Mouse (Mus musculus) CD4-positive helper T cell, adult 2 months (primary cell): Measurements from ENCODE around the gene Tenm4.
"Not testable (repeated sequence)": the region's sequence is repeated elsewhere in the genome, so short reads cannot be mapped to it uniquely, and the experiment has no call there.

ENCODE experiments used
- DNase-seq: peaks from one replicate; pipeline ENCODE4 v3.0.0-alpha.2; 2012; ENCODE audit warnings: low read depth, missing footprints, low spot score

Tenm4 gene

GRCm38 (mm10) chr7:96575202-96575650 lies 404.2 kb downstream of the Tenm4 start:
- no peak for DNase-seq

GRCm38 (mm10) chr7:96582752-96583151 lies 411.7 kb downstream of the Tenm4 start:
- DNase-seq = no peak

DNA sequence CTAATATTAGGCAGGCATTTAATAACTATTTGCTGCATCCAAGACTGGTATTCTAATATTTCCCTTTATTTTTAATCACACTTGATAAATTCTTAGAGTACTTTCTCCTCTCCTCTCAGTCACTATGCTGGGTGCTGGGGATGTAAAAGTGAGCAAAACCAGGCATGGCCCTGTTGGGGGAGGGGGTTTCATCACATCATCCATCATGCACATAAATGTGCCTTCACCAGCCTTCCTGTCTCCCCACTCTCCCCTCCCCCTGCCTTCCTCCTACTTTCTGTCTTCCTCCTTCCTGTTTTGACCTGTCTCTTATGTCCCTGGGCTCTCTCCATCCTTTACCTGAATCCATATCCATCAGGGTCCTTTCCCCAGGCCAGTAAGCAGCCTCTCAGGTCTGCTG lies 416.4 kb downstream of the Tenm4 start:
- no peak for DNase-seq

DNA sequence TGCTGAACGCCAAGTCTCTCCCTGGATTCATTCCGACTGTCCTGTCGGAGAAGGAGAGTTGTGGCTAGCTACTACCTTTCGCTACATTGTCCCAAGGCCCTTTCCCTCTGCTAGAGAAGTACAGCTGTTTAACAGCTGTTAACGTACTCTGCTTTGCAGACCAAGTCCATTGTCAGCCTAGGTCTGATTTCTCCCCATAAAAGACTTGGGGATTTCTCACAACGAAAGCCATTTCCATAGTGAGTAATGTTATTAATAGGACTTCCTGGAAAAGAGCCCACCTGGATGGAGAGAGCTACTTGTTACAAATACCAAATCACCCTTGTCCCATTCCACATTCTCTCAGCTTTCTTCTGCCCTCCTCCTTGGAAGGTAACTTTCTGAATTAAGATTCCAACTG lies 417.5 kb downstream of the Tenm4 start:
- DNase-seq = no peak

DNA sequence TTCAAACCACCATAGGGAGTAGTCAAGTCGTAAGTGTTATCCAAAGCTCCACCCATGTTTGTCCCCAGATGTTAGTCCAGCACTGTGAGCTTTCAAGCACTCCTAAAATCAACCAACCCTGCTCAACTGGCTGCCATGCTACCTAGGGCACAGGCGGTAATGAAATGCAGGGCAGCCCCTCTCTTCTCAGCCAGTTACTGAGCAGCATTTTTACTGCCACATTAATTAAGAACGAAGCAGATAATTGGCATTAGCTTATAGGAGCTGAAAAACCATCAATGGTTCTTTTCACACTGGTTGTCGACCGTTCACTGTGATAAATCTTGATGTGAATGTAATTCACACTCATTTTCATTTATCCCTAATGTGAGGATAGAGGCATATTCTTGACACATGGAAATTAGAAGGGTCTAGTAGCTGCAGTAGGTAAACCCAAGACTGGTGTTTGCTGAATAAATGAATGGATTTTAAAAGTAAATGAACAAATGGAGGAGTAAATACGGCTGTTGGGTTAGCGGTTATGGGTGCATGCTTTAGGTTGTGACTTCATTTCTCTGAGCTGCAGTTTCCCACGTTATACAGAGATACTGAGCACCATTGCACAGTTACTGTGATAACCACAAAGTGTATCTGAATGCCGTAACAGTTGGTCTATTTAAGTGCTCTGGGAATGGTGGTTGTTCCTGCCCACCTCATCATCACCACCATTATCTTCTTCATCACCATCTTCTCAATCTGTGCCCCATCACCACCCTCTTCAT lies 424.7 kb downstream of the Tenm4 start:
- DNase-seq = no peak

GRCm38 (mm10) chr7:96596402-96597195 lies 425.6 kb downstream of the Tenm4 start:
- DNase-seq = no peak

DNA sequence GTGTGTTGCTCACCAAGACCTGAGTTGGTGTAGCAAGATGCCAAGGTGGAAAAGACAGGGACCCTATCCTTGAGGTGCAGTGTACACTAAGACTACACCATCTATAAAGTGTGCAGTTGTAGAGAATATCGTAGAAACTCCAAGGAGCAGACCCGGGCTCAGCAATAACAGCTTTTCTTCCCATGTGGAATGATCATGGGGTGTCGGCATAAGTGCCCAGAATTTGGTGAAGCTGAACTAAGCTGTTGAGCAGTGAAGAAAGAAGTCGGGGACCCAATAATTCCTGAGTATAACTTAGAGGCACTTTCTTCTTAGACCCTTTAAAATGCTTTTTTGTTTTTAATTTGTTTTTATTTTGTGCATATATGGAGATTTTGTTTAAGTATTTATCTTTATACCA lies 426.8 kb downstream of the Tenm4 start:
- no peak for DNase-seq

DNA sequence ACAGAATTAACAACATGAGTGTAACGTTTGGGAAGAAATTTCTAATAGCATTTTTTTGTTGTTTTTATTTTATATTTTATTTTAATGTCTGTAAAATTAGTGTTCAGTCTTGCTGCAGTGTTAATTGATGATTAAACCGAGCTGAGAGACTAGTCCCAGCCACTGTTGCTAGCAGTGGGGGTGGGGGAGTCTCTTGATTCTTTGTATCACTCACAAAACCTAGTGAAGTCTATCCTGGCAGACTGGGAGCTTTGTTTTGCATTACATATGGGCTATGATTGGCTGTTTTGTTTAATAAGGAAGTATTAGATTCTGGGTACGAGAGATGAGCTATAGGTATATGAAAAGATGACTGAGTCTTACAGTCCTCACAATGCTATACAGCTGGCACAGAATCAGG lies 428.0 kb downstream of the Tenm4 start:
- DNase-seq = no peak

GRCm38 (mm10) chr7:96600381-96600941 lies 429.4 kb downstream of the Tenm4 start:
- DNase-seq = no peak

GRCm38 (mm10) chr7:96604091-96604745 lies 433.2 kb downstream of the Tenm4 start:
- DNase-seq = no peak

- no peak for DNase-seq
Measured at GRCm38 (mm10) chr7:96605316-96605715, 434.3 kb downstream of the Tenm4 start.

- no peak for DNase-seq
Measured at GRCm38 (mm10) chr7:96609854-96610586, 439.0 kb downstream of the Tenm4 start.

- DNase-seq = no peak
Measured at GRCm38 (mm10) chr7:96617371-96617770, 446.3 kb downstream of the Tenm4 start.

DNA sequence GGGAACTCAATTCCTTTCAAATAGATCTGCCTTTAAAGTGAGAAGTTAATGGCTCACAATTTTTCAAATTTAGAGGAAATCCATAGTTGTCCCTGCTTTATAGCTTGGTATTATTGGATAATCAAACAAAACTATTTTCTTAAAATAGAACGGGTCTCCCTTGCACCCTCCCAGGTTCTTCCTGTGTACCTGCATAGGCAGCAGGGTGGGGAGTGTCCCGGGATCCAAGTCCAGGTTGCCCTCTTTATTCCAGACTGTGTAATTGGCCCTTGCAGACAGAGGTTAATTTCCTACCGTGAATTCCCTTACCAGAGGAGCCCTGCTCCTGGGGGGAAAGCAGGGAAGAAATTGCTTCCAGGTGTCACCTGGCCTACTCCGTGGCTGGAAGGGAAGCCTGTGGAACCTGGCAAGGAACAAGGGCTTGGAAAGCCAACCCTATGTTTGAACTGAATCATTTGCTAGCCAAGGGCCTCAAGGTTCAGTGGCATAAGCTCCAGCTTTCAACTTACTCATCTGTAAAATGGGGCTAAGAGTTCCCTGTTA lies 449.0 kb downstream of the Tenm4 start:
- no peak for DNase-seq

DNA sequence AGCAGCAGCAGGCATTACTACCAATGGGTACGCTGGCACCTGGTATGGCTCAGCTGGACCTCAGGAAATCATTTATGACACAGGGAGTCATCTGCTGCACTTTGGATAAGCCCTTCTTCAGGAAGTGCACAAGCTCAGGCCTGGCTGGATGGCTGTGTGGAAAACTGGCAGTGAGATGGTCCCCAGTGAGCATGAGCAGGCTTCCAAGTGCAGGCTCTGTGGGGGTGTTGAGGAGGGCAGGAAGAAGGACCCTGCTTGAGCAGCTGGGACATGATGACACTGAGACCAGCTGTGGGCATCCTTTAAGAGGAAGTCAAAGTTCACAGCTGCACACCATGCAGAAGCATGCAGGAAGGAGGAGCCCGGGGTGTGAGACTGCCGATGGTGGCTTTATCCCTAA lies 455.3 kb downstream of the Tenm4 start:
- no peak for DNase-seq

GRCm38 (mm10) chr7:96630551-96630950 lies 459.5 kb downstream of the Tenm4 start:
- DNase-seq = not testable (repeated sequence)

GRCm38 (mm10) chr7:96633008-96633407 lies 462.0 kb downstream of the Tenm4 start:
- no peak for DNase-seq

- no peak for DNase-seq
Measured at GRCm38 (mm10) chr7:96635830-96636440, 464.9 kb downstream of the Tenm4 start.

GRCm38 (mm10) chr7:96643461-96644204 lies 472.6 kb downstream of the Tenm4 start:
- DNase-seq = no peak

DNA sequence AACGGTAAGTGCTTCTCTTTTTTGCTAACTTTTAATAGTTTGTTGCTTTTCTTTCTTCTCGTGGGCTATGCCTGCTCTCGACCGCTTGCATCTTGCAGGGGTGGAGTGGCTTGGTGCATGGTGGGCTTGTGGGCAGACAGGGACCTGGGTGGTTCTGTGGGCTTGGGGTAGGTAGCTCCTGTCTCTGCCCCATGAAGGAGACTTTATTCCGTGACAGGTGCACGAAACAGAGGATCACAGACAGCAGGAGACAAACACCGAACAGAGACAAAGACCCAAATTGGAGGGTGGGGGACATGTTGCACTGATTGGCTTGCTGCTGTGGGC lies 473.1 kb downstream of the Tenm4 start:
- no peak for DNase-seq
